In genomic region chr17:27488173-27488823, GRCm38 (mm10) we compare ENCODE assay signal across 17 mouse cellular contexts. TPM values are rescaled to one million over a fixed set of nuclear protein-coding genes. Genes with fewer than 3 reads are reported as not detected.
DNase-seq lines count a peak whose midpoint lies in the region; ATAC-seq lines count a peak whose summit lies in the region.
"Had no signal": no experiment of that assay in that cellular context is flagged by ENCODE, and none has a peak within 500 bp of the region (broad histone marks: within the 10 kb centered on the region; RNA-seq: fewer than 3 reads in every experiment).

No protein-coding gene starts in this region.

- DNase-seq in cerebellum, postnatal 25 days, result peak; percentile 66 to 74
- DNase-seq in cerebellum, adult 9-10 months, result no peak
- peak; percentile 26 to 29 for DNase-seq in left cerebral cortex, postnatal 14 days (ENCODE audit: low spot score in 2 of 2)
- no peak for DNase-seq in left cerebral cortex, postnatal 10 days (ENCODE audit: extremely low spot score in 1 of 2, low spot score in 2 of 2)
- peak; percentile 60 for DNase-seq in forebrain, embryonic 14.5 days (ENCODE audit: low spot score)
- DNase-seq in kidney, postnatal 36 days, result no peak
- no peak for DNase-seq in heart, postnatal 10 days
- DNase-seq: adrenal gland, postnatal 10 days; heart, adult 2 months; kidney, adult 11 months; kidney, postnatal 4 days had no signal

- no peak overlapping the region for H3K4me3 ChIP-seq in forebrain, embryonic 14.5 days (ENCODE audit: low read depth, low read length)
- no peak overlapping the region for H3K4me3 ChIP-seq in midbrain, embryonic 13.5 days (replicated peaks)
- H3K4me3 ChIP-seq: erythroblast, embryonic 14.5 days; heart, adult 2 months; liver, embryonic 12.5 days had no signal

- H3K4me1 ChIP-seq in forebrain, embryonic 14.5 days (ENCODE audit: control insufficient read depth, insufficient read depth, low read length), result peaks cover 4% of the 10 kb centered on the region
- H3K4me1 ChIP-seq in midbrain, embryonic 13.5 days (replicated peaks), result peaks cover 34% of the 10 kb centered on the region
- H3K4me1 ChIP-seq: liver, embryonic 12.5 days had no signal

- no peaks in the 10 kb centered on the region for H3K9me3 ChIP-seq in forebrain, embryonic 14.5 days (replicated peaks; ENCODE audit: control insufficient read depth, low read length)
- no peaks in the 10 kb centered on the region for H3K9me3 ChIP-seq in midbrain, embryonic 13.5 days
- H3K9me3 ChIP-seq: liver, embryonic 12.5 days had no signal

- H3K36me3 ChIP-seq in forebrain, embryonic 14.5 days (ENCODE audit: control insufficient read depth, insufficient read depth, low read length), result no peaks in the 10 kb centered on the region
- no peaks in the 10 kb centered on the region for H3K36me3 ChIP-seq in midbrain, embryonic 13.5 days
- H3K36me3 ChIP-seq: liver, embryonic 12.5 days had no signal

- intact Hi-C loops in left cerebral cortex, postnatal 14 days (cut with DNase I), result no loop called here
- intact Hi-C loops in left cerebral cortex, postnatal 10 days (cut with DNase I), result no loop called here
- intact Hi-C loops in heart, postnatal 10 days (cut with DNase I), result no loop called here

- WGBS in forebrain, embryonic 14.5 days, result 62% methylated on average over 16 of the region's 16 CpGs
- 72% methylated on average over 16 of the region's 16 CpGs for WGBS in midbrain, embryonic 13.5 days

- H3K9ac ChIP-seq in forebrain, embryonic 14.5 days (ENCODE audit: low read length), result no peak overlapping the region
- H3K9ac ChIP-seq in midbrain, embryonic 13.5 days (replicated peaks), result no peak overlapping the region
- H3K9ac ChIP-seq: liver, embryonic 12.5 days had no signal

- no peak overlapping the region for H3K4me2 ChIP-seq in forebrain, embryonic 14.5 days (ENCODE audit: low read length)
- H3K4me2 ChIP-seq in midbrain, embryonic 13.5 days (replicated peaks), result no peak overlapping the region
- H3K4me2 ChIP-seq: liver, embryonic 12.5 days had no signal

- no peak overlapping the region for H3K27ac ChIP-seq in forebrain, embryonic 14.5 days (ENCODE audit: low read depth, low read length)
- H3K27ac ChIP-seq in midbrain, embryonic 13.5 days, result peak overlapping the region; percentile 69
- H3K27ac ChIP-seq: heart, adult 2 months; liver, embryonic 12.5 days; stomach, postnatal 0 days had no signal

- no peaks in the 10 kb centered on the region for H3K27me3 ChIP-seq in forebrain, embryonic 14.5 days (replicated peaks; ENCODE audit: control insufficient read depth, insufficient read depth, low read length)
- no peaks in the 10 kb centered on the region for H3K27me3 ChIP-seq in midbrain, embryonic 13.5 days

- peak; percentile 63; the same call in 1 of the 2 replicates for ATAC-seq in forebrain, embryonic 14.5 days
- peak; percentile 37 for ATAC-seq in midbrain, embryonic 13.5 days
- ATAC-seq: liver, embryonic 12.5 days; lung, postnatal 0 days had no signal

RNA-seq across cellular contexts. Expression of gene Grm4, which starts 32.9 kb away (rescaled TPM):
- 10 to 100 TPM; 24.1 to 25.6 TPM for total RNA-seq in left cerebral cortex, postnatal 14 days (2021)
- total RNA-seq in left cerebral cortex, postnatal 10 days (2021), result 10 to 100 TPM; 23.7 to 24.2 TPM
- polyA plus RNA-seq in forebrain, embryonic 14.5 days (2014; fragmentation: Nextera tagmentation; extraction: Ambion mirVana), result 2.0 and 2.4 TPM in 2 replicates
- polyA plus RNA-seq in midbrain, embryonic 13.5 days (2015; fragmentation: Nextera tagmentation; extraction: Ambion mirVana), result 5.8 and 6.1 TPM in 2 replicates
- total RNA-seq in heart, postnatal 10 days (2021), result under 1 TPM in 1 of 2 experiments, not detected in 1; 0.20 TPM
- polyA plus RNA-seq: C2C12; erythroblast, embryonic 14.5 days; lung, postnatal 0 days had no signal

Comparison
In these comparisons a context has a peak if more than half of its experiments do, and no peak if none do; other contexts are left out.
1. DNase-seq: peak in cerebellum, postnatal 25 days (2 of 2), left cerebral cortex, postnatal 14 days (2 of 2) and forebrain, embryonic 14.5 days (single experiment); none in cerebellum, adult 9-10 months (single experiment), left cerebral cortex, postnatal 10 days (0 of 2), kidney, postnatal 36 days (0 of 2) and heart, postnatal 10 days (0 of 2).
2. RNA of gene Grm4, which starts 32.9 kb away (total RNA-seq): 24.1 to 25.6 TPM in left cerebral cortex, postnatal 14 days and 23.7 to 24.2 TPM in left cerebral cortex, postnatal 10 days; 0.20 TPM in heart, postnatal 10 days; every median in the first group is over 10 times any median in the second.